Mouse (Mus musculus): ENCODE measurements at regions not wholly inside any gene's neighbourhood (a gene's known extent, or its start where the extent isn't known, plus 50 kb on each side); places are given as distances from the start of the nearest gene placed in this dataset.

DNA sequence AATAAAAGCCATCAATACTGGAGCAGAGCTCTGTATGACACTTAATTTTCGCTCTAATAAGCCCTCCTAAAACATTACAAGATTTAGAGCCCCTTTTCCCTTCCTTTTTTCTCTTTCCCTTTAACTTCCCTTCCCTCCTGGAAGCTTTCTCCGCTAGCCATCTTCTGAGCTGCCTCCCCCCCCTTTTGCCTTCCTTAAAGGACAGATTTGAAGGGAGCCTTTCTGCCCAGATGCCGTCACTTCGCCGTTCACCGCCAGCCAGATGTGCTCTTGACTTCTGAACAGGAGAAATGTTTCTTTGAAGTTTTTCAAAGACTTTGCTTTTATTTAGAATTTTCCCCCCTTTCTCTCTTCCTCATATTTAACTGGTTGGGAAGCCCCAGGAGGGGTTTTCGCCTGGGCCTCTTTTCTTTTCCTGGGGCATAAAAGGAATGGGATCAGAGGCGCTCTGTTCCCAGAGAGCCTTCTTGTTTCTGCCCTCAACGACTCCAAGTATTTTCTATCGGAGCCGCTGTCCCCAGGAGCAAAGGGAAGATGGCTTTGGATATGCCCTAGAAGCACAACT lies 463.7 kb downstream of the Bnc2 start:
- TF ChIP-seq POLR2A (IDR thresholded peaks at IDR 0.05; ENCODE audit: control insufficient read depth, extremely low read depth, insufficient read depth, low read length, poor library complexity) (no peak), CTCF (IDR thresholded peaks at IDR 0.05; ENCODE audit: borderline replicate concordance, control insufficient read depth, extremely low read depth, insufficient read depth, low read length, poor library complexity) (no peak)

Measured in thymus, adult 2 months (tissue).